ENCODE assay signal across 11 mouse cellular contexts in the genomic region with DNA sequence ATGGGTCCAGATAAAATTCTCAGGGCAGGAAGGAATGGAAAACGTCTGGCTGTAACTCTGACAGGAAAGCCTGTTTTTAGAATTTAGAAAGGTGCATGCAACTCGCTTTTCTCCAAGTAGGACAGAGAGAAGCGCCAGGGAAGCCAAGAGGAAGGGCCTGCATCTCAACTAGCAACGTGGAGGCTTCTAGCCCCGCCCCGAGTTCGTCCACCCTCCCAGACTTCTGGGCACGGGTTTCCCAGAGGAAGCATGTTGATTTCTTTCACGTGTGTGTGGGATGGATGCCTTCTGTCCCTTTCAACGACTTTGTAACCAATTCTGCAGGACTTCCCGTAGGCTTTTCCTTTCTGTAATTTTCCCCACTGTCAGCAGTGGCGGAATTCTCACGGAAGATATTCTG.
DNase-seq lines count a peak whose midpoint lies in the region; ATAC-seq and TF ChIP-seq lines count a peak whose summit lies in the region.
"Had no signal": no experiment of that assay in that cellular context is flagged by ENCODE, and none has a peak within 500 bp of the region (broad histone marks: within the 10 kb centered on the region; RNA-seq: fewer than 3 reads in every experiment).

No protein-coding gene starts in this region.

- no peak overlapping the region for H3K4me3 ChIP-seq in liver, postnatal 0 days (ENCODE audit: low read depth, low read length)
- no peak overlapping the region for H3K4me3 ChIP-seq in liver, embryonic 11.5 days (ENCODE audit: low read depth, low read length)
- H3K4me3 ChIP-seq in heart, embryonic 14.5 days (ENCODE audit: control insufficient read depth in 1 of 2, insufficient read depth in 1 of 2, low read depth in 1 of 2, low read length in 2 of 2): no peak overlapping the region
- no peak overlapping the region for H3K4me3 ChIP-seq in forebrain, postnatal 0 days (ENCODE audit: low read depth, low read length)
- H3K4me3 ChIP-seq: neural tube, embryonic 12.5 days had no signal

- no peaks in the 10 kb centered on the region for H3K9me3 ChIP-seq in liver, postnatal 0 days (ENCODE audit: low read length)
- no peaks in the 10 kb centered on the region for H3K9me3 ChIP-seq in liver, embryonic 11.5 days (ENCODE audit: control insufficient read depth, low read length)
- no peaks in the 10 kb centered on the region for H3K9me3 ChIP-seq in heart, embryonic 14.5 days (ENCODE audit: control insufficient read depth, low read length)
- H3K9me3 ChIP-seq in forebrain, postnatal 0 days (ENCODE audit: low read length): no peaks in the 10 kb centered on the region
- H3K9me3 ChIP-seq: neural tube, embryonic 12.5 days had no signal

- no peaks in the 10 kb centered on the region for H3K4me1 ChIP-seq in liver, postnatal 0 days (ENCODE audit: insufficient read depth)
- no peaks in the 10 kb centered on the region for H3K4me1 ChIP-seq in liver, embryonic 11.5 days (replicated peaks; ENCODE audit: control insufficient read depth, insufficient read depth, low read length)
- peaks cover 0 to 2% of the 10 kb centered on the region in 2 experiments; a peak in 2 of 4 replicates for H3K4me1 ChIP-seq in heart, embryonic 14.5 days (ENCODE audit: control insufficient read depth in 2 of 2, insufficient read depth in 2 of 2, low read length in 2 of 2)
- 0 out of 2 replicates have a peak, but pooled peaks cover 5% of the 10 kb centered on the region for H3K4me1 ChIP-seq in forebrain, postnatal 0 days (ENCODE audit: insufficient read depth)

- H3K4me2 ChIP-seq in liver, postnatal 0 days (ENCODE audit: low read depth, low read length): no peak overlapping the region
- H3K4me2 ChIP-seq in liver, embryonic 11.5 days: no peak overlapping the region
- H3K4me2 ChIP-seq in heart, embryonic 14.5 days (ENCODE audit: low read length): peak overlapping the region; percentile 26
- no peak overlapping the region for H3K4me2 ChIP-seq in forebrain, postnatal 0 days (ENCODE audit: low read depth)
- H3K4me2 ChIP-seq: neural tube, embryonic 12.5 days had no signal

- H3K27ac ChIP-seq in liver, postnatal 0 days (ENCODE audit: low read depth): no peak overlapping the region
- H3K27ac ChIP-seq in liver, embryonic 11.5 days (ENCODE audit: low read depth, low read length): no peak overlapping the region
- no peak overlapping the region for H3K27ac ChIP-seq in heart, embryonic 14.5 days (replicated peaks in 1 of 2; ENCODE audit: control insufficient read depth in 1 of 2, insufficient read depth in 1 of 2, low read depth in 2 of 2, low read length in 2 of 2)
- no peak overlapping the region for H3K27ac ChIP-seq in forebrain, postnatal 0 days (ENCODE audit: low read depth, low read length)
- H3K27ac ChIP-seq: neural tube, embryonic 12.5 days had no signal

- peak; percentile 12 for DNase-seq in liver, postnatal 0 days
- DNase-seq in liver, embryonic 11.5 days (ENCODE audit: low spot score): no peak
- peak; percentile 45 to 47 for DNase-seq in heart, adult 18-20 months
- DNase-seq in lung, postnatal 14 days: peak; percentile 36
- DNase-seq in adrenal gland, adult 18-20 months (ENCODE audit: low spot score in 2 of 2): no peak
- DNase-seq in forebrain, postnatal 0 days: no peak
- DNase-seq: layer of hippocampus, adult 9-11 months had no signal

- H3K36me3 ChIP-seq in liver, postnatal 0 days (replicated peaks; ENCODE audit: insufficient read depth, low read length): no peaks in the 10 kb centered on the region
- no peaks in the 10 kb centered on the region for H3K36me3 ChIP-seq in liver, embryonic 11.5 days (ENCODE audit: control insufficient read depth, insufficient read depth, low read length)
- H3K36me3 ChIP-seq in heart, embryonic 14.5 days (ENCODE audit: control insufficient read depth, insufficient read depth, low read length): no peaks in the 10 kb centered on the region
- H3K36me3 ChIP-seq in forebrain, postnatal 0 days (ENCODE audit: insufficient read depth): no peaks in the 10 kb centered on the region
- H3K36me3 ChIP-seq: neural tube, embryonic 12.5 days had no signal

- no peaks in the 10 kb centered on the region for H3K27me3 ChIP-seq in liver, postnatal 0 days (ENCODE audit: insufficient read depth, low read length)
- H3K27me3 ChIP-seq in liver, embryonic 11.5 days (replicated peaks; ENCODE audit: control insufficient read depth, insufficient read depth, low read length): 0 out of 2 replicates have a peak, but pooled peaks cover 2% of the 10 kb centered on the region
- H3K27me3 ChIP-seq in heart, embryonic 14.5 days (ENCODE audit: control insufficient read depth, insufficient read depth, low read length): peaks cover 6% of the 10 kb centered on the region; the same call in 1 of the 2 replicates
- H3K27me3 ChIP-seq in forebrain, postnatal 0 days (ENCODE audit: insufficient read depth, low read length): no peaks in the 10 kb centered on the region
- H3K27me3 ChIP-seq: neural tube, embryonic 12.5 days had no signal

- TF ChIP-seq CTCF in liver, postnatal 0 days (IDR thresholded peaks at IDR 0.05; ENCODE audit: low read depth): no peak
- no peak for TF ChIP-seq CTCF in forebrain, postnatal 0 days (IDR thresholded peaks at IDR 0.05; ENCODE audit: low read depth)

- no peak for TF ChIP-seq EP300 in liver, postnatal 0 days (IDR thresholded peaks at IDR 0.05; ENCODE audit: low read depth)

- no peak for ATAC-seq in liver, postnatal 0 days
- no peak for ATAC-seq in liver, embryonic 11.5 days (replicated peaks; ENCODE audit: low FRiP score)
- ATAC-seq in heart, embryonic 14.5 days (ENCODE audit: insufficient number of reproducible peaks, insufficient read depth, low FRiP score, low read depth): no peak
- ATAC-seq in forebrain, postnatal 0 days: no peak
- no peak for ATAC-seq in monocyte, adult 5-6 weeks (replicated peaks; ENCODE audit: insufficient number of reproducible peaks, low FRiP score, low TSS enrichment, poor library complexity, severe bottlenecking)
- ATAC-seq: intestine, postnatal 0 days had no signal

- 54% methylated on average over 13 of the region's 13 CpGs for WGBS in liver, postnatal 0 days (ENCODE audit: insufficient replicate concordance)
- 59% methylated on average over 13 of the region's 13 CpGs for WGBS in liver, embryonic 11.5 days
- WGBS in heart, embryonic 14.5 days: 35% methylated on average over 13 of the region's 13 CpGs
- 60% methylated on average over 13 of the region's 13 CpGs for WGBS in forebrain, postnatal 0 days

- H3K9ac ChIP-seq in liver, postnatal 0 days (replicated peaks): no peak overlapping the region
- no peak overlapping the region for H3K9ac ChIP-seq in liver, embryonic 11.5 days (ENCODE audit: low read depth, low read length)
- H3K9ac ChIP-seq in heart, embryonic 14.5 days (ENCODE audit: low read length): no peak overlapping the region
- H3K9ac ChIP-seq in forebrain, postnatal 0 days: no peak overlapping the region
- H3K9ac ChIP-seq: neural tube, embryonic 12.5 days had no signal

Comparison
In these comparisons a context has a peak if more than half of its experiments do, and no peak if none do; other contexts are left out.
1. DNase-seq: peak in liver, postnatal 0 days (single experiment), heart, adult 18-20 months (2 of 2) and lung, postnatal 14 days (single experiment); none in liver, embryonic 11.5 days (single experiment), adrenal gland, adult 18-20 months (0 of 2) and forebrain, postnatal 0 days (single experiment).